Mouse (Mus musculus): ENCODE measurements around the gene Tdrd12. TPM values are rescaled to one million over a fixed set of nuclear protein-coding genes. Genes with fewer than 3 reads are reported as not detected.
"Not testable (repeated sequence)": the region's sequence is repeated elsewhere in the genome, so short reads cannot be mapped to it uniquely, and the experiment has no call there.

The Tdrd12 gene
- polyA plus RNA-seq, 1 experiment from 2014 or later = not detected

DNA sequence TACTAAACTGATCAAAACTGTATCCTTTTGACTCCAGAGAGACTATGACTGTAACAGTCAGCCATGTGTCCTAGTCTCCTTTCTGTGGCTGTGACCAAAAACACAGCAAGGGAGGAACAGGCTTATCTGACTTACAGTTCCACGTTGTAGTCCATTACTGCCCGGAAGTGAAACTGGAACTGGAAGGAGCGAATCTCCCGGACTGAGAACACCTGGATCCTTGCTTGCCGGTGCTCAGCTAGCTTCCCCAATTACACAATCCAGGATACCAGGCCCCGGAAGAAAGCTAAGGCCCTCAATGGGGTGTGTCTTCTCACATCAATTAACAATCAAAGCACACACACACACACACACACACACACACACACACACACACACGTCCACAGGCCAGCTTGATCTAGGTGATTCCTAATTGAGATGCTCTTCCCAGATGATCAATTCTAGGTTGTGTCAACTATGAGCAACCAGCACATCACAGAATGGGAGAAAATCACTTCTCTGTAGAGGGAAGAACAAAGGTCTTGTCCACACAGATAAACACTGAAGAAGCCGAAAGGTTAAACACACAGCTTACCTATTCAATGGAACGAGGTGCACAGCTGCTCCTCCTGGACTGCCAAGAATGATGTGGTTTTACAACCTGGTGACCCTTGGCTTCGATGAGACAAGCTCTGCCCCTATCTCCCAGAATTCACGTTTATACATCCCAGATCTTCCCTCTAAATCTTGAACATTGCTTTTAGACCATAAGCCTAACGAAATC is 1.6 kb downstream of the Tdrd12 start:
- no peak for DNase-seq (ENCODE audit: low spot score)
- H3K9me3 ChIP-seq = no peaks in the 10 kb centered on the region

DNA sequence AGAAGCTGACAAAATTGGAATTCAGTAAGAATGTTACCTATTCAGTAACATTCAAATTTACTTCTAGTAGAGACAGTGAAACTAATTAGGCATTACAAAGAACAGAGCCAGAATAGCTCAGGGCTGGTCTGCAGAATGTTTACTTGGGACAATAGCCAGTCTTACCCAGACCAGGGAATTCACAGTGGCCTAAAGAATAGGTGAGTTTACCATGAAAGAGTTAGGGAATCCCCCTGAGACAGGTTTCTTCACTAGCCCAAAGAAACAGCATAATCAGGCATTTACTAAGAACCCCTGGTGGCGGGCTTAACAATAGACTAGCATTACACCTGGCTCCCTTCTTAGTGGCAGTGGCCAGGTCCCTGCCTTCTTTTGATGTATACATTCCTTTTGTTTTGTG is 7.0 kb downstream of the Tdrd12 start:
- 47% methylated on average over 1 of the region's 1 CpGs for WGBS
- not testable (repeated sequence) for H3K27ac ChIP-seq

More for the DNA sequence above, 1.6 kb downstream of the Tdrd12 start:
- no peak overlapping the region for H3K27ac ChIP-seq
- no peaks in the 10 kb centered on the region for H3K4me1 ChIP-seq (replicated peaks)
- H3K27me3 ChIP-seq (ENCODE audit: insufficient read depth, poor library complexity, severe bottlenecking) = no peaks in the 10 kb centered on the region
- no peak overlapping the region for H3K4me3 ChIP-seq
- no peaks in the 10 kb centered on the region for H3K36me3 ChIP-seq
- WGBS = 83% methylated on average over 12 of the region's 12 CpGs

DNA sequence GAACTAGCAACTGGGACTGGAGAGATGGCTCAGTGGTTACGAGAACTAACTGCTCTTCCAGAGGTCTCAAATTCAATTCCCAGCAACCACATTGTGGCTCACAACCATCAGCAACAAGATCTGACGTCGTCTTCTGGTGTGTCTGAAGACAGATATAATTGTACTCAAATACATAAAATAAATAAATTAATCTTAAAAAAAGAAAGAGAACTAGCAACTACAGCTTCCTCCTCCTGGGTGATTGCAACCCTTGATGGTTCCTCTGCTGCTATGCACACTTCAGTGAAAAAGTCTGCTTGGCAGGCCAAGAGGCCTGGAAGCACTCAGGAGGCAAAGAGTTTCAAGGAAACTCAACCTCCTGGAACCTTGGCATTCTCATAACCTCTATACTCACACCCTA is 7.5 kb downstream of the Tdrd12 start:
- Histone ChIP-seq H3K4me1 (replicated peaks) (no peaks in the 10 kb centered on the region), H3K27me3 (ENCODE audit: insufficient read depth, poor library complexity, severe bottlenecking) (no peaks in the 10 kb centered on the region), H3K9me3 (no peaks in the 10 kb centered on the region), H3K27ac (no peak overlapping the region), H3K36me3 (no peaks in the 10 kb centered on the region), H3K4me3 (no peak overlapping the region)
- no peak for DNase-seq (ENCODE audit: low spot score)
- WGBS = 86% methylated on average over 3 of the region's 3 CpGs

More for the DNA sequence above, 7.0 kb downstream of the Tdrd12 start:
- DNase-seq (ENCODE audit: low spot score); H3K4me3 ChIP-seq; H3K27me3 ChIP-seq (ENCODE audit: insufficient read depth, poor library complexity, severe bottlenecking); H3K36me3 ChIP-seq; H3K4me1 ChIP-seq (replicated peaks); H3K9me3 ChIP-seq: not testable (repeated sequence)

DNA sequence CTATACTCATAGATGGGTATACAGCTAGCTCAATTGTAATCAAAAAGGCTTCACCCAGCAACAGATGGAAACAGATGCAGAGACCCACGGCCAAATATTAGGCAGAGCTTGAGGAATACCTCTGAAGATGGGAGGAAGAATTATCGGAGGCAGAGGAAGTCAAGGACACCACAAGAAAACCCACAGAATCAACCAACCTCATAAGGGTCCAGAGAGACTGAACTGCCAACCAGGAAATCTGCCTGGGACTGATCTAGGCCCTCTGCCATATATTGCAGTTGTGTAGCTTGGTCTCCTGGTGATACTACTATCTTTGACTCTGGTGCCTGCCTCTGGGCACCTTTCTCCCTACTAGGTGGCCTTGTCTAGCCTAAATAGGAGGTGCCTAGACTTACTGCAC is 10.8 kb downstream of the Tdrd12 start:
- DNase-seq (ENCODE audit: low spot score) = no peak
- Histone ChIP-seq H3K27me3 (ENCODE audit: insufficient read depth, poor library complexity, severe bottlenecking) (no peaks in the 10 kb centered on the region), H3K36me3 (no peaks in the 10 kb centered on the region), H3K4me3 (no peak overlapping the region), H3K9me3 (no peaks in the 10 kb centered on the region), H3K4me1 (replicated peaks) (0 out of 2 replicates have a peak, but pooled peaks cover 5% of the 10 kb centered on the region), H3K27ac (no peak overlapping the region)
- WGBS = 87% methylated on average over 2 of the region's 2 CpGs

DNA sequence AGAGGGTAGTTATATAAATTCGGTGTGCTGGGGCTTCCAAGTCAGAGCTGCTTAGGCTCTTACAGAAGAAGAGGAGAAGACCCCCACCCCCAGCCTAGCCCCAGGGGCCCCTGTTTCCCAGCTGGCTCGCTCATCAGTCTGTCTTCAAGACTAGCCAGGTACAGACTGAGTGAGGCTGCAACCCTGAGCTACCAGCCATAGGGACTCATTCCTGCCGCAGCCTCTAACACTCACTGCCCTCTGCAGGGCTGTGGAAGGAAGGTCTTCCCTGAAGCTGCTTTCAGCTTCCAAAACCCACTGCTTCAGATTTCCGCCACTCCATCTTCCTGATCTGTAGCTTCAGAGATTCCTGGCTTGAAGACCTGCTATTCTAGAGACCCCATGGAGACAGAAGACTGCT is 35.5 kb downstream of the Tdrd12 start:
- Histone ChIP-seq H3K27me3 (ENCODE audit: insufficient read depth, poor library complexity, severe bottlenecking) (peaks cover 3% of the 10 kb centered on the region; the same call in 1 of the 2 replicates), H3K4me1 (replicated peaks) (no peaks in the 10 kb centered on the region), H3K27ac (no peak overlapping the region), H3K4me3 (no peak overlapping the region), H3K36me3 (no peaks in the 10 kb centered on the region), H3K9me3 (no peaks in the 10 kb centered on the region)
- WGBS = 22% methylated on average over 4 of the region's 4 CpGs
- DNase-seq (ENCODE audit: low spot score) = peak; percentile 26

DNA sequence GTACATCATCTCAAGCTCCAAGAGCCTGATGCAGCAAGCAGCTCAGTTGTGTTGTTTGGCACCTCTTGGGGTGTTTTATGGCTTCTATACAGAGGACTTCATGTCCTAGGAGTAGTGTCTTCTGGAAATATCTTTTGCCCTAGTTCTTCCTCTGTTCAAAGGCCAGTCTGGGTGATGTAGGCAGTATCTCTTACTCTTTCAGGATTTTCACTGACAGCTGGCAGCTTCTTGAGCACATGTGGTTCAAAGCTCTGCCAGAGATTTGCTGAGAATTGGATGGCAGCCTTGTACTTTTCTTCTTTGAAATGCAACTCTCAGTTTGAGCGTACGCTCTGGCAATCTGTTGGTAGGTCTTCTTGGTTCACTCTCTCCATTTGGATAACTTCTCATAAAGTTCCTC is 40.0 kb downstream of the Tdrd12 start:
- no peak overlapping the region for H3K4me3 ChIP-seq
- H3K27ac ChIP-seq = no peak overlapping the region
- 97% methylated on average over 2 of the region's 2 CpGs for WGBS
- H3K27me3 ChIP-seq (ENCODE audit: insufficient read depth, poor library complexity, severe bottlenecking) = no peaks in the 10 kb centered on the region
- no peaks in the 10 kb centered on the region for H3K36me3 ChIP-seq
- DNase-seq (ENCODE audit: low spot score) = no peak
- H3K4me1 ChIP-seq (replicated peaks) = no peaks in the 10 kb centered on the region
- no peaks in the 10 kb centered on the region for H3K9me3 ChIP-seq

DNA sequence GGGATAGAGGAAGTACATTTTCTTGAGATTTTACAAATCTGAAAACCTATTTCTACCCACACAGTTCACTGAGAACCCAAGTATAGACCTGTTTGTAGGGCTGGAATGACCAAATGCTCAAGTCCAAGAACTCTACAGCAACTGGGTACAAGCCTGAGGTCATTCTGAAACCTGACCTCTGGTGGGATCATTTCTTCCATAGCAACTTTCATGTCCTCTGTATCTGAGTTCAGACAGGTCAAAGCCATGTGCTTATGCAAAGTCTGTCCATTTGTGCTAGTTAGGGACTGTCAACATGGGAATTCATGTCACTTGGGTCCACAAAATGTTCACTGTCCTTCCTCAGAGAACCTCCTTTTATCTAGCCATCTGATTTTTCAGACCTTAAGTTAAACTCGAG is 46.5 kb downstream of the Tdrd12 start:
- no peaks in the 10 kb centered on the region for H3K9me3 ChIP-seq
- H3K4me1 ChIP-seq (replicated peaks) = no peaks in the 10 kb centered on the region
- H3K27me3 ChIP-seq (ENCODE audit: insufficient read depth, poor library complexity, severe bottlenecking) = no peaks in the 10 kb centered on the region
- no peak overlapping the region for H3K4me3 ChIP-seq
- H3K27ac ChIP-seq = no peak overlapping the region
- DNase-seq (ENCODE audit: low spot score) = no peak
- H3K36me3 ChIP-seq = no peaks in the 10 kb centered on the region
- WGBS = 79% methylated on average over 1 of the region's 1 CpGs

DNA sequence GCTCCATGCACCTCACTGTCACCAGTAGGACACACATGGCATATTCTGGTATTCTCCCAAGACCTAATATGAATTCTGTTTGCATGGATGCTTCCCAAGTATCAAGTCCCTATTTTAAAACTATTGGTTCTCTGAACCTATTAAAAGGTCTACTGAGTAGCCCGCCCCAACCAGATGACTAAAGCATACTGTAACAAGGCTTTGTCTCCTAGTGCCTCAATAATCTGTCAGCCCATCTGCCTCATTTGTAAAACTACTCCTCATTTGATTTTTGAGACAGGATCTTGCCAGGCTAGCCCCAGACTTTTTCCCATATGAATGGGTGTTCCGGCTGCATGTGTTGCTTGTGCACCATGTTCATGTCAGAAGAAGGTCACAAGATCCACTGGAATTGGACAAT is 47.4 kb downstream of the Tdrd12 start:
- Histone ChIP-seq H3K27ac (no peak overlapping the region), H3K4me3 (no peak overlapping the region), H3K36me3 (no peaks in the 10 kb centered on the region), H3K27me3 (ENCODE audit: insufficient read depth, poor library complexity, severe bottlenecking) (no peaks in the 10 kb centered on the region), H3K4me1 (replicated peaks) (no peaks in the 10 kb centered on the region), H3K9me3 (no peaks in the 10 kb centered on the region)
- WGBS = 94% methylated on average over 2 of the region's 2 CpGs
- no peak for DNase-seq (ENCODE audit: low spot score)

DNA sequence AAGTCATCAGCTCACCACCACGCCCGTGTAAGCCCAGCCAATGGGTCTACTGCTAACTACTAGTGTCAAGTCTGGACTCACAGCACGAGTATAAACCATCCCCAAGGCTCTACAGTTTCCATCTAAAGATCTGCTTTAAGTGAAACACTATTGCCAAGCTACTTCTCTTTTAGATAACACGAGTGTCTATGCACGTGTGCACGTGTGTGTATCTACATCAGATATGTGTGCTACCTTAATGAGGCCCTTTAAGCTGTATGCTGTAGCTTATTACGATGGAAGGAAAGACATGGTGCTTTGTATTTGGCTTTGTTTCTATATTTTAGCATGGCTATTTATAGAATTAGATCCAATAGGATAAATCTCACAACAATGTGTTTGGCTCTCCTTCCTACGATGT is 51.0 kb downstream of the Tdrd12 start:
- H3K4me1 ChIP-seq (replicated peaks) = no peaks in the 10 kb centered on the region
- H3K36me3 ChIP-seq = no peaks in the 10 kb centered on the region
- H3K9me3 ChIP-seq = no peaks in the 10 kb centered on the region
- 90% methylated on average over 8 of the region's 8 CpGs for WGBS
- H3K27ac ChIP-seq = no peak overlapping the region
- no peaks in the 10 kb centered on the region for H3K27me3 ChIP-seq (ENCODE audit: insufficient read depth, poor library complexity, severe bottlenecking)
- DNase-seq (ENCODE audit: low spot score) = no peak
- no peak overlapping the region for H3K4me3 ChIP-seq

DNA sequence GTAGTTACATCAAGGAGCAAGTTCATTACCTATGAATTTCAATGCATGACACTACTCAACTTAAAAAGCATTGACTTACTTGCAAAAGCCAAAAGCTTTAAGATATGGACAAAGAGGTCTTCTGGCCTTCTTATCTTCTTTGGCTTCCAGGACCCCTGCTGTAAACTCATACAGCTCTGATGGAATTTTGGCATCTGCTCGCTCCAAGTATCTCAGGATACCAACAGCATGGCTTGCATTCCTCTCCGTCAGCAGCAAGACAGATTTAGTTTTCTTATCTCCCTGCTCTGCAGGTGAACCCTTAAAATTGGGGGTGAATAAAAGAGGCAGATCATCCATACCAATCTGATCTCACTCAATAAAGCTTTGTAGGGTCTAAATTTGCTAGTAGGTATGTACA is 52.4 kb downstream of the Tdrd12 start:
- no peaks in the 10 kb centered on the region for H3K4me1 ChIP-seq (replicated peaks)
- H3K9me3 ChIP-seq = no peaks in the 10 kb centered on the region
- H3K4me3 ChIP-seq = no peak overlapping the region
- H3K27ac ChIP-seq = no peak overlapping the region
- no peak for DNase-seq (ENCODE audit: low spot score)
- 79% methylated on average over 2 of the region's 2 CpGs for WGBS
- no peaks in the 10 kb centered on the region for H3K27me3 ChIP-seq (ENCODE audit: insufficient read depth, poor library complexity, severe bottlenecking)
- no peaks in the 10 kb centered on the region for H3K36me3 ChIP-seq

DNA sequence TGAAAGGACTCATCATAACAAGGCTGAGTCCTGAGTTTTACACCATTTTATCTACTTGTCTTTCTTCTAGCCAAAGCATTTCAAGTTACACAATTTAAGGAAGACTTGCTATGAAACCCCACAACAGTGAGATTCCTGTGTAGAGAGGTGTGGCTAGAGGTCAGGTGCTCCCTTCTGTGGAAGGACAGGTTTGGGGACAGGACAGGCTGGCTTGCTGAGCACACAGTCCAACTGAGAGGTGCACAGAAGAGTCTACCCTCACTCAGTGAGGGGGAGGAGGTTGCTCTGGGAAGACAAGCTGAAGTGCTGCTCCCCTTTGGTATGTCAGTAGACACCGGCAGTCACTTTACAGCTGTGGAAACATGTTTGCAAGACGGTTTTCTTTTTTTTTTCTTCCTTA is 61.1 kb downstream of the Tdrd12 start:
- DNase-seq (ENCODE audit: low spot score) = no peak
- Histone ChIP-seq H3K36me3 (no peaks in the 10 kb centered on the region), H3K27ac (no peak overlapping the region), H3K9me3 (no peaks in the 10 kb centered on the region), H3K4me1 (replicated peaks) (no peaks in the 10 kb centered on the region), H3K27me3 (ENCODE audit: insufficient read depth, poor library complexity, severe bottlenecking) (no peaks in the 10 kb centered on the region), H3K4me3 (no peak overlapping the region)
- 79% methylated on average over 2 of the region's 2 CpGs for WGBS

DNA sequence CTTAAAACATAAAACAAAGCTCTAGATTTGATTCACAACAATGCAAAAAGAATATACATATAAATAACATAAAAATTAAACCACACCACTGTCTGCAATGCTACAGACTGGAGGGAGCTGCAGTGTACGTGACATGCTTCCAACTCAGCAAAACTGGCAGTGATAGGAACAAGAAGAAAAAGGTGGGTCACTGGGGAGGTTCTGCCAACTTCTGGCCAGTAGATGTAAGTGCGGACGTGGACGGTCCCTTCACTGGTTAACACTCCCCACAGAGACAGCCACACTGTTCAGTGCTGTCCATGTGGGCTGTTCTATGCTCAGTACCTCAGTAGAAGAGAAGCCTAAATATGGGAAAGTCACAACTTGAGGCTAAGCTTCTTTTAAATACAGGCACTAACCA is 66.8 kb downstream of the Tdrd12 start:
- H3K27me3 ChIP-seq (ENCODE audit: insufficient read depth, poor library complexity, severe bottlenecking) = no peaks in the 10 kb centered on the region
- no peaks in the 10 kb centered on the region for H3K36me3 ChIP-seq
- H3K4me3 ChIP-seq = no peak overlapping the region
- no peak overlapping the region for H3K27ac ChIP-seq
- WGBS = 46% methylated on average over 4 of the region's 4 CpGs
- H3K4me1 ChIP-seq (replicated peaks) = no peaks in the 10 kb centered on the region
- H3K9me3 ChIP-seq = no peaks in the 10 kb centered on the region
- no peak for DNase-seq (ENCODE audit: low spot score)

DNA sequence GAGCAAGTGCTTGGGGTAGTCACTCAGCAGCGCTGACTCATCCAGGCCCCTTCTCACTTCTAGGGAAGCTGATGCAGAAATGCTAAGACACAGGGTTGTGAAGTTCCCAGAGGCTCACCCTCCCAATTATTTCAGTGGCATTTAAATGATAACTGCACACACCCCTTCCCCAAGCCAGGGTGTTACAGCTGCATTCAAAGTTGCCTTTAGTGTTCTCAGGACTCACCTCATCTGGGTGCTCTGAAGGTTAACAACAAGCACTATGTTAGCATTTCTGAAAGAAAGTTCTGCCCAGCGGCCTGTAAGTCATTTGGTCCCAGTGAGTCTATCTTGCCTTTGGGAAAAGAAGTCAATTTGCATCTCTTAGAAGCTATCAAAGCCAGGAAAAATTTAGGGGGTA is 69.7 kb downstream of the Tdrd12 start:
- no peak for DNase-seq (ENCODE audit: low spot score)
- Histone ChIP-seq H3K4me1 (replicated peaks) (no peaks in the 10 kb centered on the region), H3K9me3 (no peaks in the 10 kb centered on the region), H3K27me3 (ENCODE audit: insufficient read depth, poor library complexity, severe bottlenecking) (no peaks in the 10 kb centered on the region), H3K36me3 (no peaks in the 10 kb centered on the region), H3K4me3 (no peak overlapping the region), H3K27ac (no peak overlapping the region)
- WGBS = 73% methylated on average over 2 of the region's 2 CpGs

DNA sequence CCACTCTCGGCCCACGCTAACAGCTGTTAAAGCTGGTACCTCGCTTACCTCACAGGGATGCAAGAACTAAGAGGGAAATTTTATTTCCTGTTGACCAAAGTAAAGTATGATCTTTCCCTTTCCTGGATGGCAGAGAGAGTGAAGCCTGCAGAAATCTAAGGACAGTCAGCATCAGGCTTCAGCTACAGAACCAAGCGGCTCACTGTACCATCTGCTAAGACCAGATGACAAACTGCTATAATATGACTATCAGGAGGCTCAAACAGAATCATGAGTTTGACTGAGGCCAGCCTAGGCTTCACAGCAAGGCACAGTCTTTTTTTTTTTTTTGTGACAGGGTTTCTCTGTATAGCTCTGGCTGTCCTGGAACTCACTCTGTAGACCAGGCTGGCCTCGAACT is 72.5 kb downstream of the Tdrd12 start:
- 95% methylated on average over 5 of the region's 5 CpGs for whole genome bisulfite sequencing
- H3K9me3 ChIP-seq = no peaks in the 10 kb centered on the region
- H3K27ac ChIP-seq = no peak overlapping the region
- H3K4me1 ChIP-seq (replicated peaks) = no peaks in the 10 kb centered on the region
- no peak overlapping the region for H3K4me3 ChIP-seq
- DNase-seq (ENCODE audit: low spot score) = no peak
- no peaks in the 10 kb centered on the region for H3K27me3 ChIP-seq (ENCODE audit: insufficient read depth, poor library complexity, severe bottlenecking)
- H3K36me3 ChIP-seq = no peaks in the 10 kb centered on the region
